8 mouse cellular contexts compared by ENCODE assay signal in genomic region chrX:134718524-134718923, GRCm38 (mm10). TPM values are rescaled to one million over a fixed set of nuclear protein-coding genes. Genes with fewer than 3 reads are reported as not detected.
A peak's percentile ranks its signal among the peaks of the same experiment; 100 is the strongest.
DNase-seq lines count a peak whose midpoint lies in the region; ATAC-seq lines count a peak whose summit lies in the region.

No protein-coding gene starts in this region.

- peak overlapping the region; percentile 53 for H3K4me3 ChIP-seq in intestine, embryonic 16.5 days (ENCODE audit: low read length)

- H3K36me3 ChIP-seq in intestine, embryonic 16.5 days (ENCODE audit: control insufficient read depth, insufficient read depth, low read length), result no peaks in the 10 kb centered on the region

- peak overlapping the region; percentile 49 for H3K4me2 ChIP-seq in intestine, embryonic 16.5 days (ENCODE audit: low read depth, low read length)

- intact Hi-C loops in left cerebral cortex, postnatal 14 days (cut with DNase I), result loop anchor here (5.0 kb wide), 1 partner anchor 106 kb away; no protein-coding TSS in a partner anchor

- H3K9me3 ChIP-seq in intestine, embryonic 16.5 days (ENCODE audit: control insufficient read depth, low read length), result no peaks in the 10 kb centered on the region

- H3K4me1 ChIP-seq in intestine, embryonic 16.5 days (ENCODE audit: control insufficient read depth, insufficient read depth, low read length), result no peaks in the 10 kb centered on the region

- 19% methylated on average over 14 of the region's 14 CpGs for WGBS in intestine, embryonic 16.5 days

- DNase-seq in gastrocnemius, adult 18-20 months (ENCODE audit: low spot score), result peak; percentile 20
- DNase-seq in gastrocnemius, adult 8-10 months (ENCODE audit: low spot score in 2 of 2), result no peak
- DNase-seq in embryo, embryonic 10.5 days (ENCODE audit: low spot score), result peak; percentile 69
- peak; percentile 53 to 66 for DNase-seq in left cerebral cortex, postnatal 14 days (ENCODE audit: low spot score in 2 of 2)
- peak; percentile 65 for DNase-seq in right cerebral cortex, postnatal 14 days

- H3K27ac ChIP-seq in intestine, embryonic 16.5 days (ENCODE audit: low read length), result peak overlapping the region; percentile 89

- peak; percentile 72 for ATAC-seq in granulocyte monocyte progenitor cell, adult 5-6 weeks (replicated peaks; ENCODE audit: poor library complexity, severe bottlenecking)
- peak; percentile 84 for ATAC-seq in intestine, embryonic 16.5 days
- peak; percentile 43; the same call in 1 of the 2 replicates for ATAC-seq in megakaryocyte, adult 5-6 weeks (ENCODE audit: poor library complexity, severe bottlenecking)

- no peaks in the 10 kb centered on the region for H3K27me3 ChIP-seq in intestine, embryonic 16.5 days (replicated peaks; ENCODE audit: control insufficient read depth, insufficient read depth, low read length)

- peak overlapping the region; percentile 62 for H3K9ac ChIP-seq in intestine, embryonic 16.5 days (ENCODE audit: low read depth, low read length)

RNA-seq across cellular contexts. Expression of gene Armcx1, which starts 0.8 kb away (rescaled TPM):
- 1 to 10 TPM; 1.4 to 1.5 TPM for total RNA-seq in gastrocnemius, adult 18-20 months (2021)
- 1 to 10 TPM in 3 of 4 experiments, under 1 TPM in 1; 0.92 to 2.2 (median 1.6) TPM for total RNA-seq in gastrocnemius, adult 8-10 months (2022)
- 5.3 and 10.4 TPM in 2 replicates for total RNA-seq in granulocyte monocyte progenitor cell, adult 5-6 weeks (2014; fragmentation: Nextera tagmentation)
- 4.8 and 11.5 TPM in 2 replicates for total RNA-seq in granulocyte monocyte progenitor cell, adult 5-6 weeks (2017)
- polyA plus RNA-seq in intestine, embryonic 16.5 days (2015; fragmentation: Nextera tagmentation; extraction: Ambion mirVana), result 34.8 and 36.7 TPM in 2 replicates
- total RNA-seq in left cerebral cortex, postnatal 14 days (2021), result 10 to 100 TPM; 58.6 to 64.1 TPM
- total RNA-seq in megakaryocyte, adult 5-6 weeks (2015), result 0.20 and 0.59 TPM in 2 replicates
- 0.20 and 0.51 TPM in 2 replicates for total RNA-seq in megakaryocyte, adult 5-6 weeks (2017)

RNA-seq across cellular contexts. Expression of gene Armcx4, which starts 32.2 kb away (rescaled TPM):
- total RNA-seq in gastrocnemius, adult 18-20 months (2021), result 1 to 10 TPM; 4.6 to 5.9 TPM
- 1 to 10 TPM; 5.5 to 9.5 (median 7.6) TPM for total RNA-seq in gastrocnemius, adult 8-10 months (2022)
- total RNA-seq in granulocyte monocyte progenitor cell, adult 5-6 weeks (2014; fragmentation: Nextera tagmentation), result 3.8 and 6.1 TPM in 2 replicates
- total RNA-seq in granulocyte monocyte progenitor cell, adult 5-6 weeks (2017), result 5.3 and 5.7 TPM in 2 replicates
- 1.8 and 2.1 TPM in 2 replicates for polyA plus RNA-seq in intestine, embryonic 16.5 days (2015; fragmentation: Nextera tagmentation; extraction: Ambion mirVana)
- total RNA-seq in left cerebral cortex, postnatal 14 days (2021), result 10 to 100 TPM; 44.5 to 44.8 TPM
- total RNA-seq in megakaryocyte, adult 5-6 weeks (2015), result 0.04 and 0.23 TPM in 2 replicates
- 0.26 and 0.65 TPM in 2 replicates for total RNA-seq in megakaryocyte, adult 5-6 weeks (2017)

RNA-seq across cellular contexts. Expression of gene Armcx6, which starts 32.7 kb away (rescaled TPM):
- 1 to 10 TPM in 1 of 2 experiments, under 1 TPM in 1; 0.94 to 1.8 TPM for total RNA-seq in gastrocnemius, adult 18-20 months (2021)
- total RNA-seq in gastrocnemius, adult 8-10 months (2022), result 1 to 10 TPM in 3 of 4 experiments, under 1 TPM in 1; 0.96 to 2.1 (median 1.7) TPM
- total RNA-seq in granulocyte monocyte progenitor cell, adult 5-6 weeks (2014; fragmentation: Nextera tagmentation), result 1.4 and 5.2 TPM in 2 replicates
- 2.8 and 4.5 TPM in 2 replicates for total RNA-seq in granulocyte monocyte progenitor cell, adult 5-6 weeks (2017)
- polyA plus RNA-seq in intestine, embryonic 16.5 days (2015; fragmentation: Nextera tagmentation; extraction: Ambion mirVana), result 14.5 and 14.8 TPM in 2 replicates
- 1 to 10 TPM; 4.2 to 4.9 TPM for total RNA-seq in left cerebral cortex, postnatal 14 days (2021)
- total RNA-seq in megakaryocyte, adult 5-6 weeks (2015), result 0.54 and 0.64 TPM in 2 replicates
- 0.66 and 3.0 TPM in 2 replicates for total RNA-seq in megakaryocyte, adult 5-6 weeks (2017)

RNA-seq across cellular contexts. Expression of gene Armcx3, which starts 37.9 kb away (rescaled TPM):
- total RNA-seq in gastrocnemius, adult 18-20 months (2021), result 10 to 100 TPM; 17.0 to 23.3 TPM
- 10 to 100 TPM; 18.1 to 20.0 (median 19.3) TPM for total RNA-seq in gastrocnemius, adult 8-10 months (2022)
- total RNA-seq in granulocyte monocyte progenitor cell, adult 5-6 weeks (2014; fragmentation: Nextera tagmentation), result 27.7 and 30.1 TPM in 2 replicates
- 29.2 and 32.9 TPM in 2 replicates for total RNA-seq in granulocyte monocyte progenitor cell, adult 5-6 weeks (2017)
- 57.9 and 60.6 TPM in 2 replicates for polyA plus RNA-seq in intestine, embryonic 16.5 days (2015; fragmentation: Nextera tagmentation; extraction: Ambion mirVana)
- 10 to 100 TPM; 77.7 to 85.2 TPM for total RNA-seq in left cerebral cortex, postnatal 14 days (2021)
- total RNA-seq in megakaryocyte, adult 5-6 weeks (2015), result 11.8 and 12.2 TPM in 2 replicates
- total RNA-seq in megakaryocyte, adult 5-6 weeks (2017), result 8.9 and 9.3 TPM in 2 replicates

Comparison
In these comparisons a context has a peak if more than half of its experiments do, and no peak if none do; other contexts are left out.
1. DNase-seq: peak in gastrocnemius, adult 18-20 months (single experiment), embryo, embryonic 10.5 days (single experiment), left cerebral cortex, postnatal 14 days (2 of 2) and right cerebral cortex, postnatal 14 days (single experiment); none in gastrocnemius, adult 8-10 months (0 of 2).
2. RNA of gene Armcx1, which starts 0.8 kb away (total RNA-seq): 58.6 to 64.1 TPM in left cerebral cortex, postnatal 14 days; 4.8 to 11.5 TPM in granulocyte monocyte progenitor cell, adult 5-6 weeks, 0.92 to 2.2 TPM in gastrocnemius, adult 8-10 months, 1.4 to 1.5 TPM in gastrocnemius, adult 18-20 months and 0.20 to 0.59 TPM in megakaryocyte, adult 5-6 weeks; every median in the first group is over 4 times any median in the second.
3. RNA of gene Armcx4, which starts 32.2 kb away (total RNA-seq): 44.5 to 44.8 TPM in left cerebral cortex, postnatal 14 days; 5.5 to 9.5 TPM in gastrocnemius, adult 8-10 months, 4.6 to 5.9 TPM in gastrocnemius, adult 18-20 months, 3.8 to 6.1 TPM in granulocyte monocyte progenitor cell, adult 5-6 weeks and 0.04 to 0.65 TPM in megakaryocyte, adult 5-6 weeks; every median in the first group is over 4 times any median in the second.
4. Peak in every context shown above with its lines, with median percentiles within 50 percentile points of each other: ATAC-seq.